Mouse (Mus musculus): ENCODE measurements around the gene Spo11. TPM values are rescaled to one million over a fixed set of nuclear protein-coding genes. Genes with fewer than 3 reads are reported as not detected.
A peak's percentile ranks its signal among the peaks of the same experiment; 100 is the strongest.

Gene Spo11
- polyA plus RNA-seq, 1 experiment = 0.67 TPM

- Histone ChIP-seq H3K4me1 (ENCODE audit: control insufficient read depth, insufficient read depth, low read length) (peaks cover 2% of the 10 kb centered on the region; the same call in 1 of the 2 replicates), H3K27ac (ENCODE audit: insufficient read depth, low read length) (no peak overlapping the region), H3K4me3 (ENCODE audit: insufficient read depth, low read length) (peak overlapping the region; percentile 26)
- TF ChIP-seq POLR2A (IDR thresholded peaks at IDR 0.05; ENCODE audit: extremely low read depth, insufficient read depth, low read length) = no peak
- no peak for TF ChIP-seq CTCF (IDR thresholded peaks at IDR 0.05; ENCODE audit: extremely low read depth, insufficient read depth, low read length)
Observed at GRCm38 (mm10) chr2:173000285-173000652, 22.8 kb downstream of the Spo11 start.

GRCm38 (mm10) chr2:173000921-173001320 lies 23.4 kb downstream of the Spo11 start:
- peak overlapping the region; percentile 26 for H3K4me3 ChIP-seq (ENCODE audit: insufficient read depth, low read length)
- no peak for TF ChIP-seq CTCF (IDR thresholded peaks at IDR 0.05; ENCODE audit: extremely low read depth, insufficient read depth, low read length)
- H3K4me1 ChIP-seq (ENCODE audit: control insufficient read depth, insufficient read depth, low read length) = peaks cover 2% of the 10 kb centered on the region; the same call in 1 of the 2 replicates
- no peak overlapping the region for H3K27ac ChIP-seq (ENCODE audit: insufficient read depth, low read length)

GRCm38 (mm10) chr2:173003737-173004136 lies 26.2 kb downstream of the Spo11 start:
- no peak overlapping the region for H3K27ac ChIP-seq (ENCODE audit: insufficient read depth, low read length)
- H3K4me3 ChIP-seq (ENCODE audit: insufficient read depth, low read length) = no peak overlapping the region
- TF ChIP-seq POLR2A (IDR thresholded peaks at IDR 0.05; ENCODE audit: extremely low read depth, insufficient read depth, low read length) (no peak), CTCF (IDR thresholded peaks at IDR 0.05; ENCODE audit: extremely low read depth, insufficient read depth, low read length) (no peak)
- H3K4me1 ChIP-seq (ENCODE audit: control insufficient read depth, insufficient read depth, low read length) = peaks cover 2% of the 10 kb centered on the region; the same call in 1 of the 2 replicates

DNA sequence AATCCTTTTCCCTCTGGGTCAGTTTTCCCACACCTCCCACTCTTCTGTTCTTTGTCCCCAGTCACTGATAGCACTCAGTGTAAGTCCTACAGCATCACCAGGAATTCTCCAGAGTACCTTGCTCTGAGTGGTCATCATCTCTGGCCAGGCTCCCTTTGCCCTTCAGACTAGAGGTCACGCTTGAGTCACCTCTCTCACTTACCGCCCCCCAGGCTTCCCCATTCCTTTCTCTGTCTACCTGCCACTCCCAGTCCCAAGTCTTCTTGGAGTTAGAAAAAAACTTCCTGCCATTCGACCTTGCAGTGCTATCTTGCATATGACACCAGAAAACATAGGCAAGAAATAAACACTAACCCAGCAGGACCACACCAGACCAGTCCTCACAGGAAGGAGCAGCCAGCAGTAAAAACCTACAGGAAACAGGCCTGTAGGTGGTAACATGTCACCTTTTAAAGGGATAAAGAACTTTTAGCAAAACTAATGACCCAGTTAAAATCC lies 32.8 kb downstream of the Spo11 start:
- Histone ChIP-seq H3K27ac (ENCODE audit: insufficient read depth, low read length) (no peak overlapping the region), H3K4me3 (ENCODE audit: insufficient read depth, low read length) (no peak overlapping the region), H3K4me1 (ENCODE audit: control insufficient read depth, insufficient read depth, low read length) (no peaks in the 10 kb centered on the region)
- no peak for TF ChIP-seq POLR2A (IDR thresholded peaks at IDR 0.05; ENCODE audit: extremely low read depth, insufficient read depth, low read length)
- no peak for TF ChIP-seq CTCF (IDR thresholded peaks at IDR 0.05; ENCODE audit: extremely low read depth, insufficient read depth, low read length)

GRCm38 (mm10) chr2:173011440-173011839 lies 33.9 kb downstream of the Spo11 start:
- Histone ChIP-seq H3K4me1 (ENCODE audit: control insufficient read depth, insufficient read depth, low read length) (no peaks in the 10 kb centered on the region), H3K4me3 (ENCODE audit: insufficient read depth, low read length) (no peak overlapping the region), H3K27ac (ENCODE audit: insufficient read depth, low read length) (no peak overlapping the region)
- no peak for TF ChIP-seq CTCF (IDR thresholded peaks at IDR 0.05; ENCODE audit: extremely low read depth, insufficient read depth, low read length)

DNA sequence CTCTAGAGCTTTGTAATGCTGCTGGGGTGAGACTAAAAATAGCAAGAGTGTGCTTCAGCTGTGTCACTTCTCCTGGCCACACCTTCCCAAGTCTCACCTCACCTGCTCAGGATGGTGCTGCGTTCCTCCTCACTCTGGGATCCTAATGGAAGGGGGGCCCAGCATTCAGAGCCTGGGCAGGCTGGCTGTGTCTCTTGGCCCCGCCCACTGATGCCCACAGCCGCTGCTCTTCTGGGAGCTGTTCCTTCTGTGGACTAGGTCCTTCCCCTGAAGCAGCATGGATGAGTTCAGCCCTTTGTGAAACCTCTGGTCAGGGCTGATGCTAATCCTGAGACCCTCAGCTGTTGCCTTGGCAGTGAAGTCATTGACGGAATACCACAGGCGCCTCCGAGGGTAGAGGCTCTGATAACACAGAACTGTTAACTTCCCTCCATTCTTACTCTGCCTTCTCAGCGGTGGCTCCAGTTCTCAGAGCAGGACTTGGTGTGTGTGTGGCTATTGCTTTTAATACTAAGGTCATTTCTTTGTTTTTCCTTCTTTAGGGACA lies 37.3 kb downstream of the Spo11 start:
- TF ChIP-seq POLR2A (IDR thresholded peaks at IDR 0.05; ENCODE audit: extremely low read depth, insufficient read depth, low read length) (no peak), CTCF (IDR thresholded peaks at IDR 0.05; ENCODE audit: extremely low read depth, insufficient read depth, low read length) (no peak)
- Histone ChIP-seq H3K27ac (ENCODE audit: insufficient read depth, low read length) (no peak overlapping the region), H3K4me3 (ENCODE audit: insufficient read depth, low read length) (no peak overlapping the region), H3K4me1 (ENCODE audit: control insufficient read depth, insufficient read depth, low read length) (no peaks in the 10 kb centered on the region)

DNA sequence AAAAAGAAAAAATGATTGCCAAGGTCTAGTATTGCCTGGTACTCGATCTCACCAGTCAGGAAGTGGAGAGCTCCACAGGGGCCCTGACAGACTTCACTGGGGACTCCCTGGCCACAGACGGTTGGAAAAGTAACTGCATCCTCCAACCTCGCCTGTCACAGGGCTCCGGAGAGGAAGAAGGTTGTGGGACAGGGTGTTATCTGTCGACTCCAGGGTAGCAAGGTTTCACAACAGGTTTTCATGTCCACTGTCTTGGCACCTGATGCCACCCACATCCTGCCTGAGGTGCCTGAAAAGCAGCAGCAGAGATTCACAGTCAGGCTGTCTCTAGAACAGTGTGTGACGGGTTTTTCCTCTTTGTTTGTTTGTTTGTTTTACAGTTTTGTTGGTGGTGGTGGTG lies 40.4 kb downstream of the Spo11 start:
- Histone ChIP-seq H3K4me3 (ENCODE audit: insufficient read depth, low read length) (no peak overlapping the region), H3K4me1 (ENCODE audit: control insufficient read depth, insufficient read depth, low read length) (no peaks in the 10 kb centered on the region), H3K27ac (ENCODE audit: insufficient read depth, low read length) (no peak overlapping the region)
- no peak for TF ChIP-seq CTCF (IDR thresholded peaks at IDR 0.05; ENCODE audit: extremely low read depth, insufficient read depth, low read length)
- no peak for TF ChIP-seq POLR2A (IDR thresholded peaks at IDR 0.05; ENCODE audit: extremely low read depth, insufficient read depth, low read length)

GRCm38 (mm10) chr2:173018618-173019017 lies 41.1 kb downstream of the Spo11 start:
- no peak for TF ChIP-seq CTCF (IDR thresholded peaks at IDR 0.05; ENCODE audit: extremely low read depth, insufficient read depth, low read length)
- TF ChIP-seq POLR2A (IDR thresholded peaks at IDR 0.05; ENCODE audit: extremely low read depth, insufficient read depth, low read length) = no peak
- Histone ChIP-seq H3K27ac (ENCODE audit: insufficient read depth, low read length) (no peak overlapping the region), H3K4me1 (ENCODE audit: control insufficient read depth, insufficient read depth, low read length) (no peaks in the 10 kb centered on the region), H3K4me3 (ENCODE audit: insufficient read depth, low read length) (no peak overlapping the region)

DNA sequence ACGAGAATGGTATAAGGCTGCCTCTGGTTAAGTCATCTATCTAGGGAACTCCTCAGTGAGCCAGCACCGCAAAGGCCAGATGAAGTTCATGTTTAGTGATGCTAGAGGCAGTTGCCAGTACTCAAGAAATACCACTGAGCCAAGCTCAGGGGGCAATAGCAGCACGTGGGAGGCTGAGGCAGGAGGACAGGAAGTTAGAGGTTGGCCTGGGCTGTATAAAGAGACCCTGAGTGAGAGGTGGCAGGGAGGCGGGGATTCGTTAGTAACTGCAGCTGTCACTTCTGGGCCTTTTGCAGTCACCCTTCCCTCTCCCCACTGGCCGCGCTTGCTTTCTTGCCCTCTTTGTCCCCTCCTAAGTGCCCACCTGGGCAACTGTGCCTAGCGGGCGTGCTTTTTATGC lies 41.8 kb downstream of the Spo11 start:
- Histone ChIP-seq H3K4me1 (ENCODE audit: control insufficient read depth, insufficient read depth, low read length) (no peaks in the 10 kb centered on the region), H3K27ac (ENCODE audit: insufficient read depth, low read length) (no peak overlapping the region), H3K4me3 (ENCODE audit: insufficient read depth, low read length) (peak overlapping the region; percentile 23; the same call in 1 of the 2 replicates)
- TF ChIP-seq CTCF (IDR thresholded peaks at IDR 0.05; ENCODE audit: extremely low read depth, insufficient read depth, low read length) (no peak), POLR2A (IDR thresholded peaks at IDR 0.05; ENCODE audit: extremely low read depth, insufficient read depth, low read length) (no peak)

DNA sequence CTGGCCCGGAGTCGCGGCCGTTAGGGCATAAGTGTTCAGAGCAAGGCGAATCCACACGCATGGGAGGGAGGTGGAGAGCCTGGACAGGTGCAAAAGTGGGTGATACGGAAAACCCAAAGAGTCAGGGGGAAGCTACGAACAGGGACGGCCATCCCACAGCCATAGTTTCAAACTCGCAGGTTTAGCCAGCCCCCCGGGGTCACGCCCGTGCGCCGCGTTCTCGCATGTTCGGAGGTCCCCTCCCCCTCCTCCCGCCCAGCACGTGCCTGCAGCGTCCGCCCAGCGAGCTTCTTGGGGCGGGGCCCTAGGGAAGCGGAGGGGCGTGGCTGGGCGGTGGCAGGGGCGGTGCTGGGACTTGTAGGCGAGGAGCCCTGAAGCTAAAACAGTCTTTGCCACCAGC lies 42.3 kb downstream of the Spo11 start:
- no peak for TF ChIP-seq POLR2A (IDR thresholded peaks at IDR 0.05; ENCODE audit: extremely low read depth, insufficient read depth, low read length)
- no peak for TF ChIP-seq CTCF (IDR thresholded peaks at IDR 0.05; ENCODE audit: extremely low read depth, insufficient read depth, low read length)
- Histone ChIP-seq H3K4me1 (ENCODE audit: control insufficient read depth, insufficient read depth, low read length) (no peaks in the 10 kb centered on the region), H3K27ac (ENCODE audit: insufficient read depth, low read length) (no peak overlapping the region), H3K4me3 (ENCODE audit: insufficient read depth, low read length) (peak overlapping the region; percentile 23; the same call in 1 of the 2 replicates)

Data from cortical plate, adult 2 months (tissue).